Mouse (Mus musculus) embryonic facial prominence, embryonic 15.5 days (tissue): ENCODE data around the gene Gripap1. TPM values are rescaled to one million over a fixed set of nuclear protein-coding genes. Genes with fewer than 3 reads are reported as not detected.
A peak's percentile ranks its signal among the peaks of the same experiment; 100 is the strongest.

Experiments used
- ATAC-seq: fragments of 200-750 bp; cut with Nextera tagmentation; 2 replicates; pipeline ENCODE4 v1.8.0; 2017; ENCODE audit warnings: low read depth, moderate TSS enrichment; ENCODE audit not compliant: insufficient number of reproducible peaks, low FRiP score, low TSS enrichment
- H3K27ac ChIP-seq: fragments of 300-500 bp; sonication (generic); replicated peaks from 2 replicates; pipeline ENCODE4 v1.5.1; 2015; ENCODE audit warnings: mild to moderate bottlenecking, inconsistent platforms
- H3K27me3 ChIP-seq: fragments of 300-500 bp; sonication (generic); 2 replicates; pipeline ENCODE4 v1.6.1; 2015; ENCODE audit warnings: inconsistent platforms
- H3K36me3 ChIP-seq: fragments of 300-500 bp; sonication (generic); 2 replicates; pipeline ENCODE4 v1.6.1; 2015; ENCODE audit warnings: mild to moderate bottlenecking, inconsistent platforms
- H3K4me1 ChIP-seq: fragments of 300-500 bp; sonication (generic); 2 replicates; pipeline ENCODE4 v1.6.1; 2015; ENCODE audit warnings: inconsistent platforms
- H3K4me2 ChIP-seq: fragments of 300-500 bp; sonication (generic); replicated peaks from 2 replicates; pipeline ENCODE4 v1.6.1; 2015; ENCODE audit warnings: mild to moderate bottlenecking, inconsistent platforms
- H3K4me3 ChIP-seq: fragments of 300-500 bp; sonication (generic); replicated peaks from 2 replicates; pipeline ENCODE4 v1.5.1; 2015; ENCODE audit warnings: mild to moderate bottlenecking, inconsistent platforms
- H3K9ac ChIP-seq: fragments of 300-500 bp; sonication (generic); 2 replicates; pipeline ENCODE4 v1.6.1; 2015; ENCODE audit warnings: inconsistent platforms
- H3K9me3 ChIP-seq: fragments of 300-500 bp; sonication (generic); replicated peaks from 2 replicates; pipeline ENCODE4 v1.6.1; 2016; ENCODE audit warnings: inconsistent platforms
- WGBS: fragments of 180-500 bp; shearing (Covaris S2); methylation state at CpG from one replicate; pipeline ENCODE4 v1.1.7; 2015; 5-methylcytosine and 5-hydroxymethylcytosine counted together
- polyA plus RNA-seq: library from polyadenylated mRNA; unstranded; fragments of >200 nt; fragmentation: Nextera tagmentation; extraction: Ambion mirVana; gene quantifications from 2 replicates; pipeline ENCODE4 v1.2.1, GENCODE M21; 2015

Gripap1 gene
- polyA plus RNA-seq, 1 experiment from 2014 or later, result 46.7 TPM

- Histone ChIP-seq H3K27me3 (no peaks in the 10 kb centered on the region), H3K4me2 (peak overlapping the region; percentile 57), H3K9ac (peak overlapping the region; percentile 53; the same call in 1 of the 2 replicates), H3K9me3 (no peaks in the 10 kb centered on the region), H3K4me1 (peaks cover 7% of the 10 kb centered on the region; the same call in 1 of the 2 replicates), H3K36me3 (peaks cover 13% of the 10 kb centered on the region; the same call in 1 of the 2 replicates), H3K27ac (peak overlapping the region; percentile 22; the same call in 1 of the 2 replicates), H3K4me3 (peak overlapping the region; percentile 63)
- WGBS, result 16% methylated on average over 22 of the region's 22 CpGs
- ATAC-seq, result 0 out of 2 replicates have a peak, but pooled peaks have one; percentile 36
These were observed 25.8 kb upstream of the Gripap1 start for GRCm38 (mm10) chrX:7763631-7764393.

GRCm38 (mm10) chrX:7764657-7765280 lies 24.8 kb upstream of the Gripap1 start:
- no peak for ATAC-seq
- Histone ChIP-seq H3K9ac (no peak overlapping the region), H3K36me3 (peaks cover 19% of the 10 kb centered on the region; the same call in 1 of the 2 replicates), H3K27ac (no peak overlapping the region), H3K4me1 (peaks cover 7% of the 10 kb centered on the region; the same call in 1 of the 2 replicates), H3K4me3 (peak overlapping the region; percentile 63), H3K27me3 (no peaks in the 10 kb centered on the region), H3K9me3 (no peaks in the 10 kb centered on the region), H3K4me2 (peak overlapping the region; percentile 57)
- WGBS, result 19% methylated on average over 9 of the region's 9 CpGs

DNA sequence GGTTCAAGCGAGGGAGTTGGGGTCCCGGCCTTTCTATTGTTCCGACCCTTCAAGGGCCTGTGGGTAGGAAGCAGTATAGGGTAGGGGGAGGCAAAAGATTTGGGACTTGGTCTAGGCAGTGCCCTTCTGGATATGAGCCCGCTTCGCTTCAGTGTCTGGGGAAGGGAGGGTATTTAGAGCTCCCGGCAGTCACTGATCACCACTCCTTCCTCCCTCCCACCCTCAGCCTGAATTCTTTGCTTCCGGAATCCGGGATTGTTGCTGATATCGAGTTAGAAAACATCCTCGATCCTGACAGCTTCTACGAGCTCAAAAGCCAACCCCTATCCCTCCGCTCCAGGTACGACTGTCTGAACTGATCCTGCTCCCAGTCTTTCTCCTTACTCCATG lies 24.3 kb upstream of the Gripap1 start:
- 28% methylated on average over 13 of the region's 13 CpGs for WGBS
- no peak overlapping the region; the same call in 1 of the 2 replicates for H3K27ac ChIP-seq
- H3K27me3 ChIP-seq, result no peaks in the 10 kb centered on the region
- H3K4me2 ChIP-seq, result peak overlapping the region; percentile 57
- peak overlapping the region; percentile 63 for H3K4me3 ChIP-seq
- H3K4me1 ChIP-seq, result peaks cover 7% of the 10 kb centered on the region; the same call in 1 of the 2 replicates
- H3K9me3 ChIP-seq, result no peaks in the 10 kb centered on the region
- H3K36me3 ChIP-seq, result peaks cover 23% of the 10 kb centered on the region; the same call in 1 of the 2 replicates
- H3K9ac ChIP-seq, result no peak overlapping the region
- ATAC-seq, result no peak

DNA sequence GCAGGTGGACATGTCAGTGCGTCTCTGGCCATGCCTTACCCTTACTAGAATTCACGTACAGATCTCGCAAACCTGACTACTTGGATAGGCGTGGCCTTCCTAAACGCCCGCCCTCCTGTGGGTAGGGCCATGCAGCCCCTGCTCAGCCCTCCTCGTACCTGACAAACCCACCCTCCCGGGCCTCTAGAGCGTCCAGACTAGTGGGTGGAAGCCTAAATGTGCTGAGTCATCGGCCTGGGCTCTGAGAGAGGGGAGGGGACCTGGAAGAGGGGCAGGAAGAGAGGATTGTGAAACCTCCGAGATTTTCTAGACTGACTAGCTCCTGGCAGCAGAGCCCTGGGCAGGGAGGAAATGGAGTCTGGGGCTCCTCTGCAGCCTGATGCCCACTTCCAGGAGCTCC lies 23.8 kb upstream of the Gripap1 start:
- peak overlapping the region; percentile 63 for H3K4me3 ChIP-seq
- H3K9me3 ChIP-seq, result no peaks in the 10 kb centered on the region
- ATAC-seq, result no peak
- peaks cover 28% of the 10 kb centered on the region for H3K36me3 ChIP-seq
- H3K9ac ChIP-seq, result no peak overlapping the region
- WGBS, result 15% methylated on average over 11 of the region's 11 CpGs
- peaks cover 7% of the 10 kb centered on the region; the same call in 1 of the 2 replicates for H3K4me1 ChIP-seq
- no peaks in the 10 kb centered on the region for H3K27me3 ChIP-seq
- peak overlapping the region; percentile 57 for H3K4me2 ChIP-seq
- no peak overlapping the region; the same call in 1 of the 2 replicates for H3K27ac ChIP-seq

GRCm38 (mm10) chrX:7769302-7770017 lies 20.1 kb upstream of the Gripap1 start:
- peaks cover 7% of the 10 kb centered on the region; the same call in 1 of the 2 replicates for H3K4me1 ChIP-seq
- 88% methylated on average over 7 of the region's 7 CpGs for WGBS
- no peak overlapping the region for H3K9ac ChIP-seq
- H3K4me3 ChIP-seq, result no peak overlapping the region
- H3K36me3 ChIP-seq, result peaks cover 36% of the 10 kb centered on the region
- H3K9me3 ChIP-seq, result no peaks in the 10 kb centered on the region
- no peak overlapping the region for H3K4me2 ChIP-seq
- no peaks in the 10 kb centered on the region for H3K27me3 ChIP-seq
- ATAC-seq, result no peak
- H3K27ac ChIP-seq, result no peak overlapping the region

- H3K4me1 ChIP-seq, result no peaks in the 10 kb centered on the region
- WGBS, result 50% methylated on average over 2 of the region's 2 CpGs
These were observed 16.8 kb upstream of the Gripap1 start for GRCm38 (mm10) chrX:7772766-7773165.

GRCm38 (mm10) chrX:7775501-7776205 lies 13.9 kb upstream of the Gripap1 start:
- no peak overlapping the region for H3K4me3 ChIP-seq
- no peak overlapping the region for H3K27ac ChIP-seq

More at GRCm38 (mm10) chrX:7772766-7773165, 16.8 kb upstream of the Gripap1 start:
- H3K36me3 ChIP-seq, result peaks cover 25% of the 10 kb centered on the region
- H3K9ac ChIP-seq, result no peak overlapping the region
- no peak overlapping the region for H3K4me2 ChIP-seq
- H3K27ac ChIP-seq, result no peak overlapping the region
- H3K27me3 ChIP-seq, result no peaks in the 10 kb centered on the region
- no peaks in the 10 kb centered on the region for H3K9me3 ChIP-seq
- ATAC-seq, result no peak
- no peak overlapping the region for H3K4me3 ChIP-seq

GRCm38 (mm10) chrX:7776329-7777082 lies 13.1 kb upstream of the Gripap1 start:
- peak; percentile 51; the same call in 1 of the 2 replicates for ATAC-seq
- no peak overlapping the region for H3K4me3 ChIP-seq
- no peaks in the 10 kb centered on the region for H3K9me3 ChIP-seq
- no peak overlapping the region for H3K27ac ChIP-seq
- no peak overlapping the region for H3K9ac ChIP-seq
- no peaks in the 10 kb centered on the region for H3K27me3 ChIP-seq
- no peaks in the 10 kb centered on the region for H3K4me1 ChIP-seq
- H3K36me3 ChIP-seq, result 0 out of 2 replicates have a peak, but pooled peaks cover 5% of the 10 kb centered on the region
- H3K4me2 ChIP-seq, result no peak overlapping the region
- 48% methylated on average over 8 of the region's 8 CpGs for WGBS

More at GRCm38 (mm10) chrX:7775501-7776205, 13.9 kb upstream of the Gripap1 start:
- no peak overlapping the region for H3K4me2 ChIP-seq
- peaks cover 10% of the 10 kb centered on the region for H3K36me3 ChIP-seq
- no peaks in the 10 kb centered on the region for H3K9me3 ChIP-seq
- WGBS, result 75% methylated on average over 9 of the region's 9 CpGs
- no peak for ATAC-seq
- H3K9ac ChIP-seq, result no peak overlapping the region
- H3K27me3 ChIP-seq, result no peaks in the 10 kb centered on the region
- H3K4me1 ChIP-seq, result no peaks in the 10 kb centered on the region

DNA sequence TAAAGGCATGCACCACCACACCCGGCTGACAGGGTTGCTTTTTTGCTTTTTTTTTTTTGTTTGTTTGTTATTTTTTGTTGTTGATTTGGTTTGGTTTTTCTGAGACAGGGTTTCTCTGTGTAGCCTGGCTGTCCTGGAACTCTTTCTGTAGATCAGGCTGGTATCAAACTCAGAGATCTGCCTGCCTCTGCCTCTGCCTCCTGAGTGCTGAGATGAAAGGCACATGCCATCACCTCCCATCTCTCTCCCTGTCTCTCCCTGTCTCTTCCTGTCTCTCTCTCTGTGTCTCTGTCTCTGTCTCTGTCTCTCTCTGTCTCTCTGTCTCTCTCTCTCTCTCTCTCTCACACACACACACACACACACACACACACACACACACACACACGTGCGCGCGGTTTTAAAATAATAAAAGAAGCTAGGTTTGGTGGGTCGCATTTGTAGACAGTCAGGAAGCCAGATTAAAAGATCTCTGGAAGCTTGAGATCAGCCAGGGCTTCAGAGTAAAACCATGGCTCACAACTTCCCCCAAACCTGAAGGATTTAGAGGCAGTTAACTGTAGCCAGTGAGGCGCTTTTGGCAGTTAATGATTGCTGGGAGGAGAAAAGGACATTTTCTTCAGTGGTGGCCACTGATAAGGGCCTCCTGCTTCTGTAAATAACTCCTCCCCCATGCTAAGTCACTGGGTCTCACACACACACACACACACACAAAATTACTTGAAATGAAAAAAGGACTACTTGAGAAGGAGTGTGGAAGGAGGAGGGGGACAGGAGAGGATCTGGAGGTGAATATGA lies 10.9 kb upstream of the Gripap1 start:
- no peak overlapping the region for H3K9ac ChIP-seq
- H3K27me3 ChIP-seq, result no peaks in the 10 kb centered on the region
- H3K4me1 ChIP-seq, result no peaks in the 10 kb centered on the region
- H3K36me3 ChIP-seq, result 0 out of 2 replicates have a peak, but pooled peaks cover 1% of the 10 kb centered on the region
- WGBS, result 78% methylated on average over 7 of the region's 7 CpGs
- no peak overlapping the region for H3K4me3 ChIP-seq
- no peak overlapping the region for H3K27ac ChIP-seq
- ATAC-seq, result no peak
- H3K4me2 ChIP-seq, result no peak overlapping the region
- no peaks in the 10 kb centered on the region for H3K9me3 ChIP-seq
